Mouse (Mus musculus) kidney, adult 2 months (tissue): ENCODE measurements around the gene Mrps15.

ENCODE experiments used
- CTCF ChIP-seq: fragments of 200-500 bp; conservative IDR thresholded peaks from 2 replicates; pipeline ENCODE4 v1.5.1; 2011; ENCODE audit warnings: low read depth, mild to moderate bottlenecking, control low read depth, low read length, moderate library complexity, mixed read lengths; ENCODE audit not compliant: insufficient read depth, insufficient read length
- POLR2A ChIP-seq: fragments of 200-500 bp; IDR thresholded peaks from one replicate; pipeline ENCODE4 v1.6.1; 2011; ENCODE audit warnings: low read depth, low read length, control low read depth

- TF ChIP-seq CTCF (no peak), POLR2A (no peak)
These were observed 44.1 kb downstream of the Mrps15 start for GRCm38 (mm10) chr4:126090848-126091124.
